Mouse (Mus musculus) gastrocnemius, postnatal 10 days (tissue): ENCODE results near the gene Slc11a2. TPM values are rescaled to one million over a fixed set of nuclear protein-coding genes. Genes with fewer than 3 reads are reported as not detected.
A peak's percentile ranks its signal among the peaks of the same experiment; 100 is the strongest.
"Not testable (repeated sequence)": the region's sequence is repeated elsewhere in the genome, so short reads cannot be mapped to it uniquely, and the experiment has no call there.

Source experiments
- DNase-seq: peaks from one replicate; pipeline ENCODE4 v3.0.0; 2021; ENCODE audit warnings: mixed read lengths
- total RNA-seq, 2 experiments: library from RNA; stranded (reverse); gene quantifications; 2 replicates each; pipeline ENCODE4 v1.2.3; 2021

Slc11a2 gene
- total RNA-seq, 2 experiments from 2014 or later: 23.3 to 31.9 TPM

DNA sequence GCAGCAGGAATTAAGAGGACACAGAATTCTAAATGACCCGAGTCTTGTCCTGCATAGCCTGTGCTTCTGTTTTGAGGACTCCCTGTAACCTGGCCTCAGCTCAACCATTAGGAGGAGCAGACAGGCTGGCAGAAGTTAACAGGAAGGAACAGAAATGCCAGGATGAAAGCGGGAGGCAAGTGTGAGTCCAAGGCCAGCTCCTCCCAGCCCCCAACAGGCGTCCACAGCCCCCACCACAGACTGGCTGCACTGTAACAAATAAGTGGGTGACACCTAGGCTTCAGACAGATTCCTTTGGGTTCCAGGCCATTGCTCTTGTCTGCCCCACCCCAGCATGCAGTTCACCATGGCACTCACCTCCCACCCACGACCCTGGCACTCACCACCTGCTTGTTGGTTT lies 22.1 kb downstream of the Slc11a2 start:
- DNase-seq: no peak

DNA sequence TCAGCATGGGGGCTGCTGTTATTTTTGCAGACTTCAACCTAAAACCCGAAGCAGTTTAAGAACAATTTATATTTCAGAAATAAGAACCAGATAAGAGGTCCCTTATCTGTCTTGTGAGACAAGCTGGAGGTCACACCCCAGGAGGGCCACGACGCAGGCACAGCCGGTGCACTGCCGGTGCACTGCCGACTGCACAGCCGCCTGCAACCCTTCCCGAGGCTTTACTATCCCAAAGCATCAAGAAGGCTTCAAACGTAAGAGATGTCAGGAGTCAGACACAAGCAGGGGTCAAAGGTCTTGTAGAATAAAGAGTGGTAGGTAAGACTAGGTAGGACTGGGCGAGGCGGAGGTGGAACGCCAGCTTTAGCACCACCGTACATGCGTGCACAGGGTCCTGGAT lies 22.5 kb downstream of the Slc11a2 start:
- DNase-seq: no peak

DNA sequence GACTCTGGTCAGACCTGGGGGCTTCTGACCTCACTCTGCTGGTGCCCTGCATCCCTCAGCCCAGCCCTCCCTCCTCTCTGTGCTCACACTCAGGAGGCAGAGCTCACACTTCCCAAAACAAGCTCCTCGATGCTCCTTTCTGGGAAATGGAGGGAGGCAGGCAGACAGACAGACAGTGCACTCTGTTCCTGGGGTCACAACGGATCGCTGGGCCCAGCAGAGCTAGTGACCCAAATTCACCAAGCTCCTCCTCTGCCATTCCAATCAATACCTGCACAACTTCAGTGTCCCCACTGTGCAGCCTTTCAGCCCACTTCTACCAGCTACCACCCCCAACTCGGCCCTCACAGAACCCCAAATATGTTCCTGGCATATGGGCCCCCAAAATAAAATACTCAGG lies 23.1 kb downstream of the Slc11a2 start:
- DNase-seq: no peak

DNA sequence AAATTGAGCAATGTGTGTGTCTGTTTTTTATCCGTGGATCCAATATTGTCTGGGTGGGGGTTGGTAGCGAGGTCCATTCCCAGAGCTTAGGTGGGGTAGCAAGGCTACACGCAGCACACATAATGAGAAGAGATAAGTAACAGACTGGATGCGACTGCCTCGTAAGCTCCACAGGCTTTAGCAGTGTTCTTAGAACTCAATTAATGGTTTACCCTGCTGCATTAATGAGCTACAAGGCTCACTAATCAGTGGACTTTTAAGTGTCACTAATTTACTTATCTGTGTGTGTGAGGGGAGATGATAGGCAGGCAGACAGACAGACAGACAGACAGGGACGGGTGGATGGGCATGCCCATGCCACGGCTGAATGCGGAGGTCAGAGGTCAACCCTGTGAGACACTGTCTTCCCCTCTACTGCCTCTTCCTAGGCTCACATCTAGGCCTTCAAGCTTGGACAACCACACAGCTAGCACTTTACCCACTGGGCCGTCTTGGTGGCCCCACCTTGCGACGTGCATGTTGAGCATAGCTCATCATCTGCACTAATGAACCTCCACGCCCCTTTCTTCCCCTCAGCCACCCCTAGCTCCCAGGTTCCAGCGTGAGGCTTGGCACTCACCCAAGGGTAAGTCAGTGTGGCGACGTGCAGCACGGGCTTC lies 24.2 kb downstream of the Slc11a2 start:
- no peak for DNase-seq

DNA sequence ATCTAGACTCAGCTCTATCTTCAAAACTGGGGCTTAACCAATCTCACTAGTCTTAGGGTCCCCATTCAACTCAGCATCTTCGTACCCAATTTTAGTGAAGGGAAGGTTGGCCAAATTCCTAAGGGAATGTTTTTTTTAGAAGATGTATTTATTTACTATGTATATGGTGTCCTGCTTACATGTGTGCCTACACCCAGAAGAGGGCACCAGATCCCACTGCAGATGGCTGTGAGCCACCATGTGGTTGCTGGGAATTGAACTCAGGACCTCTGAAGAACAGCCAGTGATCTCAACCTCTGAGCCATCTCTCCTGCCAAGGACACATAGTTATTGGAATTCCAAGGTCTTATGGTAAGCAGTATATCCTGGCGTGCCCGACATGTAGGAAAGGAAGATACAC lies 29.3 kb downstream of the Slc11a2 start:
- no peak for DNase-seq

DNA sequence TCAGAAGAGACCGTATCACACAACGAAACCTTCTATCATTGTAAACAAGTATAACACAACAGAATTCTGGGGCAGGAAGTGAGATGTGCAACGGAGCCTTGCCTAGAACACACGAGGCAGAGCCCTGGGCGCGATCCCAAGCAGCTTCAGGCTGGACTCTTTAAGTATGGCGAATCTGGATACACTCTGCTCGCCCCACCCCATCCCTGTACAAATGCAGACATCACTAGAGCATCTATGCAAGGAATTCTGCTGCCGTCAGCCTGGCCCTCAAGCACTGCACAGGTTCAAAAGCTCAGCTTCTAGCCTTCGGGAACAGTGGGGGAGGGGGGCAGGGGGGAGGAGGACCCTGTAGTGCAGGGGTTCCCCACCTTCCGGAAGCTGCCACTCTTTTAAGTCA lies 31.9 kb downstream of the Slc11a2 start:
- DNase-seq: no peak

DNA sequence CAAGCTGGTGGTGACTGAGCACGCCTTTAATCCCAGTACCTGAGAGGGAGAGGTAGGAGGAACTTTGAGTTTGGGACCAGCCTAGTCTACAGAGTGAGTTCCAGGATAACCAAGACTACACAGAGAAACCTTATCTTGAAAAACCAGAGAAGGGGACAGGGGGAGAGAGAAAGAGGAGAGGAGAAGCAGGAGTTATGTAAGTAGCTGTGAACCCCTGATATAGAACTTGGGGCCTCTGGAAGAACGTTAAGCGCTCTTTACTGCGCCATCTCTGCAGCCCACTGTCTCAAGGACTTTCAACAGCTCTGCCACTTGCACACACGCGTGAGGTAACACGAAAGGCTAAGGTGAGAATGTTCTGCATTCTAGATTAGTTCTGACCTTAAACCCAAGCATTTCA lies 33.3 kb downstream of the Slc11a2 start:
- no peak for DNase-seq

DNA sequence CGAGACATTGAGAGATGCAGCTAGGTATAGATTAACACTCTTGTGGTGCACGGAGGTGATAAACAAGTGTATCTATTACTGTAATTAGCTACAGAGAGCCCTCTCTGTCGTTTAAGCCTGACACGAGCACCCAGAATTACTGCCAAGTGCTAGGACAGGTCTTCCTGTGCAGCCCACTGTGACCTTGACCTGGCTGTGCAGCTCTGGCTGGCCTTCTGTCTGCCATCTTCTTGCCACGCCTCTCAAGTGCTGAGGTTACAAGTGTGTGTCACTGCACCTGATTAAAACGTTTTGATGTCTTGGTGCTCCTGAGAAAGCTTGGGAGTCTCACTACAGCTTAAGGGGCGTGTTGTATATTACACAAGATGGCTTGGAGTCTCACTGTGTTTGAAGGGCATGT lies 33.8 kb downstream of the Slc11a2 start:
- no peak for DNase-seq

DNA sequence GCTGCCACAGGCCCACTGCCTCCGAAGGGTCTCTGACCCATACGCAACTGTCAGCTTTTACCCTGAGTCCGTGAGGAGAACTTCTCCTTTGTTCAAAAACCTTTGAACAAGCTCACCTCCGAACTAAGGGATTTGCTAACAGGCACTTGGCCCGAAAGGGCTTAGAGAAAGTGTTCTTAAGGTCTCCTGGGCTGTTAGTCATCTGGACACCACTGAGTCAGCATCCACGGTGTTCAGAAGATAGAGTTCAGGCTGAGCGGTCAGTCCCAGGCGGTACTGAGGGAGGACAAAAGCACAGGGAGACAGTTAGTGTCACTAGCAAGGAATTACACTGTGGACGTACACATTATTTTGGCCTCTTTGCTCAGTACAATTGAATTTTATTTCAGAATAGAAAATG lies 36.0 kb downstream of the Slc11a2 start:
- no peak for DNase-seq

DNA sequence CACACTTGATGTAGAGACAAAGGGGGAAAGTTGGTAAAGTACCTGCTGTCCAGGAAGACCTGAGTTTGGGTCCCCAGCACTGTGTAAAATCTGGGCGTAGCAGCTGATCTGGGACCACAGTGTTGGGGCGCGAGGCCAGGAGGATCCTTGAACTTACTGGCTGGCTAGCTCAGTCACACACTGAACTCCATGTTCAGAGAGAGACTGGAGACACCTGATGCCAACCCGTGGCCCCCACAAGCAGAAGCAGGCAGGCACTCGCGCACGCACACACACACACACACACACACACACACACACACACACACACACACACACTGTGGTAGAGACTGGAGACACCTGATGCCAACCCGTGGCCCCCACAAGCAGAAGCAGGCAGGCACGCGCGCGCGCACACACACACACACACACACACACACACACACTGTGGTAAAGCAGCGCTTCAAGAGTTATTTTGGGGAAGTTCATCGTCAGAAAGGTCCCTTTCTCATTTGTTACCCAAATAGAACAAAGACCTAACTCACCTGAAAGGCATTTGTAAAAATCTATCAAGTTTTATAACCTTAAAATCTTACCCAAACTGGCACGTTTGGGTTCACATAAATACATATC lies 36.5 kb downstream of the Slc11a2 start:
- no peak for DNase-seq

DNA sequence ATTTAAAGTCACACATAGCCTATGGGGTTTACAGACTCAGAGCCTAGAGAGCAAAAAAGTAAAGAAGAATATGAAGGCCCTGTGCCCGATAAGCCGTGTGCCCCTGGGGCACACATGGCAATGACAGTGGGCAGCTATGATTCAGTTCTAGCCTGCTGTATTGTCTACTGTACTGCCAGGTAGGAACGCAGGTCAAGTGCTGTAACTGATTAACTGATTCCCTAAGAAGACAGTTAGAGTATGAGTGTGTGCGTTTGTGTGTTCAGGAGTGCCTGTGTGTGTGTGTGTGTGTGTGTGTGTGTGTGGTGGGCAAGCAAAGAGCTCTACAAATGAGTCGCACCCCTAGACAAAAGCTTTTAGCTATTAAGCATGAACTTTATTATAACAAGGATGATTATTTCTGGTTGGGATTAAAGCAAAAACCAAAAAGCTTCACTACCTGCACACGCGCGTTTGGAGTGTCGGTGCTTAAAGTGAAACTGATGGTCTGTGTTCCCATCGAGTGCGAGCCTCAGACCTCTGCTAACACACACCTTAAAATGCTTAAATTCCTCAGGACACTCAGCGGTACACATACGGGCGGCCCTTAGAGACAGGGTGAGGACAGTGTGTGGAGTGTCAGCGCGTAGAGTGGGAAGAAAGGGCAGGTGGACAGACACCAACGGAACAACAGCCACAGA lies 37.2 kb downstream of the Slc11a2 start:
- no peak for DNase-seq

DNA sequence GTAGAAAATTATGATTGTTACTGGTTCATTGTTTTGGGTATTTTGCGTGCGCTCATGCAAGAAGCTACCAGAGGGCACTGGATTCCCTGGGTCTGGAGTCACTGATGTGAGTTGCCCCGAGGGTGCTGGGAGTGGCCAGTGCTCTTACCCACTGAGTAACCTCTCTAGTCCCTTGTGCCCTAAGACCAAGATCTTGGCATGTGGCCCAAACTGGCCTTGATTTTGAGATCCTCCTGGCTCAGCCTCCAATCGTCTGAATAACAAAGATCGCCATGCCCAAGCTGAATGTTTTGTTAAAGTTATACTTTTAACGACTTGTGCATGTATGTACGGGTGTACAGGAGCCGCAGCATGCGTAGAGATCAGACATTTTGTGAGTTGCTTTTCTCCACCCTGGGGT lies 39.2 kb downstream of the Slc11a2 start:
- DNase-seq: no peak

DNA sequence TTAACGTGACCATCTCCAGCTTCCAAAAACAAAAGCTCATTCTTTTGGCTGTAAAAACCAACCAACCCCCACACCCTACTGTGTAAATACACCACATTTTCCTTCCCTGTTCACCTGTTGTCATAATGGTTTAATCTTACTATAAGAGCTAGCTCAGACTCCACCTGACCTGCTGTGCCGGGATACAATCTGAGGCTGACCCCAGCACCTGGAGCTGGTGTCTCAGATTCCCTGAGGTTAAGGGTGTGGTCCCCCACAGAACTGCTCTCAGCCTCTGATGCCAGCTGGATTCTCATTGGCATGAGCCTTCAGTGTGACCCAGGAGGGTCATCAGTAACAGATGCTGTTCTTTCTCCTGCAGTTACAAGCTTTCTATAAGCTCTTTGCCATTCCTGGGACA lies 44.8 kb downstream of the Slc11a2 start:
- no peak for DNase-seq

DNA sequence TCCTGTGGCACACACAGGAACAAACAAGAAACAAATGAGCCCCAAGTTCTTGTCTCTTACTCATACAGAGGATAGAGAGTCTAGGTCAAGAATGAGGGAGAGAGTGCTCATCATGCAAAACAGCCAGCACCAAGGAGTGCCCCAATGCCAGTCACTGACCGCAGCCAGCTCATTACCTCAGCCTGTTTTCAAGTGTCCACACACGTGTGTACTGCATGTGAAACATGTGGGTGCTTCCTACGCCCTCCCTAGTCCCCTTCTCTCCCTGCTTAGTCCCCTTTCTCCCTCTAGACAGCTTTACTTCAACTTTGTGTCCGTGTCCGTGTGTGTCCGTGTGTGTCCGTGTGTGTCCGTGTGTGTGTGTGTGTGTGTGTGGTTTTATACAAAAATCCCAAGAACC lies 45.2 kb downstream of the Slc11a2 start:
- DNase-seq: no peak

DNA sequence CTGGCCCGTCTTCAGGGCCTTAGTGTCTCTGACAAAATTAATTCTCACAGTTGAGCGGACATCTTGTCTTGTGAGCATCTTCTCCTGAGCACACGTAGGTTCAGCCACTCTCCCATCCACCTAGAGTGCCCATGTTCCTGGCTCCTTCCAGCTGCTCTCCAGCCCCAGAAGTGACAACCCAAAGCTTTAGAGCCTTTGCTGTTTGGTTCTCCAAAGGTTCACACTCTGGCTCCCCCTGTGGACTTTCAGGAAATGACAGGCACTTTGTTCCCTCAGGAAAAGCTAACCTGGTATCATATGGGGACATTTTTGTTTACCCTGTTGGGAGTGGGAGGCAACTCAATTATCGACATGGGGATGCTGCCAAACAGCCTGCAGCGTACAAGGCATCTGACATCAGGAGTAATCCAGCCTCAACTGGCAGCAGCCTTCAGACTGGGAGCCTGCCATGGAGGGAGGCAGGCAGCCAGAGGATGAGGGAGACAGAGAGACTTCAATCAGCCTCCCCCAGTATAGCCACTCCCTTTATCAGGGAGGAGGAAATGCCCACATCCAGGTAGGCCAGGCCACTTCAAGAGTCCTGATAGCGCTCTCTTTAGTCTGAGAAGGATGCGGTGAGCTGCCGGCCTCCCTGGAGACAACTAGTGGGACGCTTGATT lies 46.9 kb downstream of the Slc11a2 start:
- DNase-seq: not testable (repeated sequence)

DNA sequence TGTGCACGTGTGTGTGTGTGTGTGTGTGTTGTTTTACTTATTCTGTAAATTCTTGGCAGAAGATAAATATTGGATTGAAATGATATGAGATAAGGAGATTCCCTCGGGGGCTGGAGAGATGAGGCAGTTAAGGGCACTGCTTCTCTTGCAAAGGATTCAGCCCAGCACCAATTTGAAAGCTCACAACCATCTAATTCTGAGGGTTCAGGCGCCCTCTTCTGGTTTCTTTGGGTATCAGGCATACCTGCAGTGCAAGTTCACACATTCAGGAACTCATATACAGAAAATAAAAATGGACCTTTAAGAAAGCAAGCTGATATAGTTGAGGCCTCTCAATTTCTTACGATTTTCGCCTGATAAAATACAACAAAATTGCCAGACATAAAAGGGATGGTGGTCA lies 49.8 kb downstream of the Slc11a2 start:
- DNase-seq: peak; percentile 58

DNA sequence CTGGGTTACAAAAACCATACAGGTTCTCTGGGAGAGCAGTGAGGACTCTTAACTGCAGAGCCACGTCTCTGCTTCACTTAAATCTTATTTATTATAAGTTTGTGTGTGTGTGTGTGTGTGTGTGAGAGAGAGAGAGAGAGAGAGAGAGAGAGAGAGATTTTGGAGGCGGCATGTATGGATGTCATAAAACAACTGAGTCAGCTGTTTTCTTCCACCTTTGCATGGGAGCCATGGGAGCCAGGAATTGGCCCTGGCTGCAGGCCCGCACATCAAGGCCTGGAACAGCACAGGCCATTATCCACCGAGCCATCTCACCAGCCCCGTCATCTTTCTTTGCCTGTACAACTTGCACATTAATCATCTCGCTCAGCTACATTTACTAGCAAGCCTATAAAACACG lies 57.8 kb downstream of the Slc11a2 start:
- no peak for DNase-seq

DNA sequence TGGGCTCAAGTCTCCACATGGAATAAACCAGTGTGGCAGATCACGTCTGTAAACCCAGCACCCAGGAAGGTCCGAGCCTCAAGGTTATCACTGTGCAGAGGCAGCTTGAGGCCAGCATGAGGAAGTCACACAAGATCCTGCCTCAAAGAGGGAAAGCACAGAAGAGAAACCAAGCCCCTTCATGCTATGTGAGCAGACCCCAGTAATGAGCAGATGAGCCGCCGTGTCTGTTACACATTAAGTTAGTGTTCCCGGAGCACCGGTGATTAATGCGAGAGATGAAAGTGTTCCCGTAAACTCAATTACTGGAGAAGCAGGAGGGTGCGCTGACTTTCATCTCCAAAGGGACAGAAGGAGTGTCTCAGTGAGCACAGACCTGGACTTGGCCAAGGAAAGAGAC lies 58.9 kb downstream of the Slc11a2 start:
- not testable (repeated sequence) for DNase-seq

DNA sequence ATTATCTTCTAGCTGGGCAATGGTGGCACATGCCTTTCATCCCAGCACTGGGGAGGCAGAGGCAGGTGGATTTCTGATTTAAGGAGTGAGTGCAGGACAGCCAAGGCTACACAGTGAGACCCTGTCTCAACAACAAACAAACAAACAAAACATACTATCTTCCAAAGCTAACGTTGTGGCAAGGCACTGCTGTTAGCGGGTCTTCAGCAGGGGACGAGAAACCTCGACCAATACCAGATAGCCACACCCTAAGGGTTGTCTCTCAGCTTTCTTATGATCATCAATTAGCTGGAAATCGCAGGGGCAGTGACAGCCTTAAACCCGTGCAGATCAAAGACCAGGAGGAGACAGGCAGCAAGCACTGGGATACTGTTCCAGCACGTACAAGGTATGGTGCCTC lies 60.6 kb downstream of the Slc11a2 start, which contains the start of gene Higd1c:
Gene Higd1c, plus strand, starts transcription at position 301 of the 400 bp plus-strand sequence.
- no peak for DNase-seq

DNA sequence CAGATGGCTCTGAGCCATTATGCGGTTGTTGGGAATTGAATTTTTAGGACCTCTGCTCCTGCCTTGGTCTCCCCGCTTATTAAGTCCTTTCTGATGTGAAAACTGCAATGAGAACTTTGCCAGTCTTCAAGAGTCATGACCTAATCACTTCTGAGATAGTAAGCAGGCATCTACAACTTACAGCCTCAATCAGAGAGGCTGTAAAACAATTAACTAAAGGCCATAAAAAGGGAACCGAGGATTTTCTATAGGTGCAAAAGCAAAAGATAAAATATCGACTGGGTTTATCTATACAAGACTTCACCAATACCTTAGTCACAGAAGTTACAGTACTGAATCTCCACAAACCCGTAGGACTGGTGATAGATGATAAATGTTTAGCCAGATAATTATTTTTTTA lies 69.0 kb downstream of the Slc11a2 start:
- DNase-seq: no peak

DNA sequence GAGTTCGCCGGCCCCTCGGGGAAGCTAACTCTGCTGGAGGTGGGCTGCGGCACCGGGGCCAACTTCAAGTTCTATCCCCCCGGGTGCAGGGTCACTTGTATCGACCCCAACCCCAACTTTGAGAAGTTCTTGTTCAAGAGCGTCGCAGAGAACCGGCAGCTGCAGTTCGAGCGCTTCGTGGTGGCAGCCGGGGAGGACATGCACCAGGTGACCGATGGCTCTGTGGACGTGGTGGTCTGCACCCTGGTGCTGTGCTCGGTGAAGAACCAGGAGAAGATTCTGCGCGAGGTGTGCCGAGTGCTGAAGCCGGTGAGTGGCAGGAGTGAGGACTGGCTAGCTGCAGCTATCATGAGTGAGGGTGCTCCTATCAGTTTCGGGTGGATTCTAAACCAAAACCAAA lies 71.5 kb downstream of the Slc11a2 start:
- not testable (repeated sequence) for DNase-seq

DNA sequence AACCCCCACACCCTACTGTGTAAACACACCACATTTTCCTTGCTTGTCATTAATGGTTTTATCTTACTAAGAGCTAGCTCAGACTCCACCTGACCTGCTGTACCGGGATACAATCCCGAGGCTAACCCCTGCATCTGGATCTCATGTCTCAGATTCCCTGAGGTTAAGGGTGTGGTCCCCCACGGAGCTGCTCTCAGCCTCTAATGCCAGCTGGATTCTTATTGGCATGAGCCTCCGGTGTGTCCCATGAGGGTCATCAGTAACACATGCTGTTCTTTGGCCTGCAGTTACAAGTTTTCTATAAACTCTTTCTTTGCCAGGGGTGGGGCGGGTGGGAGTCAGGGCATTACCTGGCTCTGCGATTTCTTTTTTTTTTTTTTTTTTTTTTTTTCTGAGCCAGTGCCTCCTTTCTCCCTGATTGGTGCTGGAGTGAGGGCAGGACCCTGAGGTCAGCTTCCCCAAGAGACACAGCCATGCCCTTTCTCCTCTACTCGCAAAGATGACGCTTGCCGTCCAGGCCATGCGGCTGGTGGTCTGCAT lies 72.1 kb downstream of the Slc11a2 start, which contains the start of the genes Methig1 and Mettl7a2:
Gene Methig1, plus strand, starts transcription at position 439 of the 540 bp plus-strand sequence.
Gene Mettl7a2, plus strand, starts transcription at position 490 of the 540 bp plus-strand sequence.
- no peak for DNase-seq
